Mouse (Mus musculus): ENCODE data around the gene Atp13a3. TPM values are rescaled to one million over a fixed set of nuclear protein-coding genes. Genes with fewer than 3 reads are reported as not detected.

Atp13a3 gene
- total and polyA plus RNA-seq, 2 experiments from 2014 or later, result 6.1 to 35.0 TPM

GRCm38 (mm10) chr16:30442451-30442850 lies 36.7 kb upstream of the Atp13a3 start:
- Histone ChIP-seq H3K4me2 (ENCODE audit: low read depth) (no peak overlapping the region), H3K27me3 (ENCODE audit: insufficient read depth, low read length) (no peaks in the 10 kb centered on the region), H3K36me3 (ENCODE audit: insufficient read depth) (no peaks in the 10 kb centered on the region), H3K9me3 (ENCODE audit: low read length) (no peaks in the 10 kb centered on the region), H3K9ac (no peak overlapping the region), H3K4me1 (ENCODE audit: insufficient read depth) (no peaks in the 10 kb centered on the region), H3K4me3 (ENCODE audit: low read depth, low read length) (no peak overlapping the region), H3K27ac (ENCODE audit: low read depth, low read length) (no peak overlapping the region)
- TF ChIP-seq CTCF (IDR thresholded peaks at IDR 0.05; ENCODE audit: low read depth), result no peak
- 97% methylated on average over 2 of the region's 2 CpGs for WGBS
- ATAC-seq, result no peak
- no peak for DNase-seq

- no peak overlapping the region for H3K4me2 ChIP-seq (ENCODE audit: low read depth)
- H3K9ac ChIP-seq, result no peak overlapping the region
- H3K4me1 ChIP-seq (ENCODE audit: insufficient read depth), result no peaks in the 10 kb centered on the region
- DNase-seq, result no peak
- 89% methylated on average over 4 of the region's 4 CpGs for WGBS
- ATAC-seq, result no peak
- no peaks in the 10 kb centered on the region for H3K36me3 ChIP-seq (ENCODE audit: insufficient read depth)
- H3K9me3 ChIP-seq (ENCODE audit: low read length), result no peaks in the 10 kb centered on the region
- H3K27me3 ChIP-seq (ENCODE audit: insufficient read depth, low read length), result no peaks in the 10 kb centered on the region
- no peak overlapping the region for H3K4me3 ChIP-seq (ENCODE audit: low read depth, low read length)
- no peak overlapping the region for H3K27ac ChIP-seq (ENCODE audit: low read depth, low read length)
- TF ChIP-seq CTCF (IDR thresholded peaks at IDR 0.05; ENCODE audit: low read depth), result no peak
Observed at GRCm38 (mm10) chr16:30441409-30441808, 35.6 kb upstream of the Atp13a3 start.

- Histone ChIP-seq H3K9me3 (ENCODE audit: low read length) (no peaks in the 10 kb centered on the region), H3K4me1 (ENCODE audit: insufficient read depth) (no peaks in the 10 kb centered on the region), H3K4me2 (ENCODE audit: low read depth) (no peak overlapping the region), H3K27ac (ENCODE audit: low read depth, low read length) (no peak overlapping the region), H3K36me3 (ENCODE audit: insufficient read depth) (no peaks in the 10 kb centered on the region), H3K4me3 (ENCODE audit: low read depth, low read length) (no peak overlapping the region), H3K9ac (no peak overlapping the region), H3K27me3 (ENCODE audit: insufficient read depth, low read length) (no peaks in the 10 kb centered on the region)
- ATAC-seq (no peak), DNase-seq (no peak)
- WGBS, result 83% methylated on average over 5 of the region's 5 CpGs
- TF ChIP-seq CTCF (IDR thresholded peaks at IDR 0.05; ENCODE audit: low read depth), result no peak
Observed at GRCm38 (mm10) chr16:30439841-30440240, 34.1 kb upstream of the Atp13a3 start.

- Histone ChIP-seq H3K4me3 (ENCODE audit: low read depth, low read length) (no peak overlapping the region), H3K9ac (no peak overlapping the region), H3K4me2 (ENCODE audit: low read depth) (no peak overlapping the region), H3K36me3 (ENCODE audit: insufficient read depth) (no peaks in the 10 kb centered on the region), H3K27ac (ENCODE audit: low read depth, low read length) (no peak overlapping the region), H3K4me1 (ENCODE audit: insufficient read depth) (no peaks in the 10 kb centered on the region), H3K9me3 (ENCODE audit: low read length) (no peaks in the 10 kb centered on the region), H3K27me3 (ENCODE audit: insufficient read depth, low read length) (no peaks in the 10 kb centered on the region)
- WGBS, result 81% methylated on average over 6 of the region's 6 CpGs
- ATAC-seq, result no peak
- no peak for TF ChIP-seq CTCF (IDR thresholded peaks at IDR 0.05; ENCODE audit: low read depth)
- DNase-seq, result no peak
Observed at GRCm38 (mm10) chr16:30439411-30439810, 33.6 kb upstream of the Atp13a3 start.

- Histone ChIP-seq H3K27ac (ENCODE audit: low read depth, low read length) (no peak overlapping the region), H3K4me2 (ENCODE audit: low read depth) (no peak overlapping the region), H3K36me3 (ENCODE audit: insufficient read depth) (no peaks in the 10 kb centered on the region), H3K4me1 (ENCODE audit: insufficient read depth) (no peaks in the 10 kb centered on the region), H3K27me3 (ENCODE audit: insufficient read depth, low read length) (no peaks in the 10 kb centered on the region), H3K9me3 (ENCODE audit: low read length) (no peaks in the 10 kb centered on the region), H3K9ac (no peak overlapping the region), H3K4me3 (ENCODE audit: low read depth, low read length) (no peak overlapping the region)
- TF ChIP-seq CTCF (IDR thresholded peaks at IDR 0.05; ENCODE audit: low read depth), result no peak
- ATAC-seq (no peak), DNase-seq (no peak)
- WGBS, result 85% methylated on average over 7 of the region's 7 CpGs
Observed at GRCm38 (mm10) chr16:30436276-30436675, 30.5 kb upstream of the Atp13a3 start.

GRCm38 (mm10) chr16:30435393-30435792 lies 29.6 kb upstream of the Atp13a3 start:
- Histone ChIP-seq H3K4me3 (ENCODE audit: low read depth, low read length) (no peak overlapping the region), H3K27me3 (ENCODE audit: insufficient read depth, low read length) (no peaks in the 10 kb centered on the region), H3K27ac (ENCODE audit: low read depth, low read length) (no peak overlapping the region), H3K9me3 (ENCODE audit: low read length) (no peaks in the 10 kb centered on the region), H3K36me3 (ENCODE audit: insufficient read depth) (no peaks in the 10 kb centered on the region), H3K4me1 (ENCODE audit: insufficient read depth) (no peaks in the 10 kb centered on the region), H3K4me2 (ENCODE audit: low read depth) (no peak overlapping the region), H3K9ac (no peak overlapping the region)
- ATAC-seq (no peak), DNase-seq (no peak)
- no peak for TF ChIP-seq CTCF (IDR thresholded peaks at IDR 0.05; ENCODE audit: low read depth)
- 67% methylated on average over 4 of the region's 4 CpGs for WGBS

- DNase-seq (no peak), ATAC-seq (no peak)
- H3K27ac ChIP-seq (ENCODE audit: low read depth, low read length), result no peak overlapping the region
- H3K4me1 ChIP-seq (ENCODE audit: insufficient read depth), result no peaks in the 10 kb centered on the region
- WGBS, result 92% methylated on average over 3 of the region's 3 CpGs
- no peak overlapping the region for H3K4me3 ChIP-seq (ENCODE audit: low read depth, low read length)
- no peaks in the 10 kb centered on the region for H3K27me3 ChIP-seq (ENCODE audit: insufficient read depth, low read length)
- no peaks in the 10 kb centered on the region for H3K36me3 ChIP-seq (ENCODE audit: insufficient read depth)
- H3K9me3 ChIP-seq (ENCODE audit: low read length), result no peaks in the 10 kb centered on the region
- no peak overlapping the region for H3K9ac ChIP-seq
- no peak for TF ChIP-seq CTCF (IDR thresholded peaks at IDR 0.05; ENCODE audit: low read depth)
- no peak overlapping the region for H3K4me2 ChIP-seq (ENCODE audit: low read depth)
Observed at GRCm38 (mm10) chr16:30433148-30433547, 27.4 kb upstream of the Atp13a3 start.

- Histone ChIP-seq H3K9me3 (ENCODE audit: low read length) (no peaks in the 10 kb centered on the region), H3K9ac (no peak overlapping the region), H3K27ac (ENCODE audit: low read depth, low read length) (no peak overlapping the region), H3K4me3 (ENCODE audit: low read depth, low read length) (no peak overlapping the region), H3K36me3 (ENCODE audit: insufficient read depth) (no peaks in the 10 kb centered on the region), H3K4me2 (ENCODE audit: low read depth) (no peak overlapping the region), H3K27me3 (ENCODE audit: insufficient read depth, low read length) (no peaks in the 10 kb centered on the region), H3K4me1 (ENCODE audit: insufficient read depth) (no peaks in the 10 kb centered on the region)
- WGBS, result 91% methylated on average over 2 of the region's 2 CpGs
- ATAC-seq, result no peak
- TF ChIP-seq CTCF (IDR thresholded peaks at IDR 0.05; ENCODE audit: low read depth), result no peak
- no peak for DNase-seq
Observed at GRCm38 (mm10) chr16:30432111-30432510, 26.3 kb upstream of the Atp13a3 start.

All from forebrain, postnatal 0 days (tissue).